Mouse (Mus musculus): Measurements from ENCODE around the gene Sdk2.

GRCm38 (mm10) chr11:114005879-114006278 lies 61.0 kb downstream of the Sdk2 start:
- TF ChIP-seq CTCF (IDR thresholded peaks at IDR 0.05) (no peak), EP300 (IDR thresholded peaks at IDR 0.05) (no peak)
